Mouse (Mus musculus): ENCODE measurements around the gene Depdc7. TPM values are rescaled to one million over a fixed set of nuclear protein-coding genes. Genes with fewer than 3 reads are reported as not detected.

Gene Depdc7
- polyA plus RNA-seq, 1 experiment: 4.3 TPM

- TF ChIP-seq E2F4 (IDR thresholded peaks at IDR 0.05; ENCODE audit: insufficient read depth): peak; percentile 29
- no peak for TF ChIP-seq POLR2AphosphoS2 (IDR thresholded peaks at IDR 0.05; ENCODE audit: insufficient read length, low read depth)
- H3K27me3 ChIP-seq (ENCODE audit: control insufficient read depth, insufficient read depth, insufficient read length): no peaks in the 10 kb centered on the region
- no peaks in the 10 kb centered on the region for H3K36me3 ChIP-seq (ENCODE audit: control insufficient read depth, insufficient read depth)
- H3ac ChIP-seq (ENCODE audit: control insufficient read depth, insufficient read length): peak overlapping the region; percentile 61
- H3K4me3 ChIP-seq: peak overlapping the region; percentile 38
- peak overlapping the region; percentile 64 for H3K4me2 ChIP-seq (ENCODE audit: low read depth)
- H3K79me2 ChIP-seq (ENCODE audit: control insufficient read depth, insufficient read depth): no peaks in the 10 kb centered on the region
Measured at GRCm38 (mm10) chr2:104741896-104742740, 560 bp downstream of the Depdc7 start.

- Histone ChIP-seq H3K27me3 (ENCODE audit: control insufficient read depth, insufficient read depth, insufficient read length) (no peaks in the 10 kb centered on the region), H3K4me3 (peak overlapping the region; percentile 38), H3K79me2 (ENCODE audit: control insufficient read depth, insufficient read depth) (no peaks in the 10 kb centered on the region), H3K4me2 (ENCODE audit: low read depth) (peak overlapping the region; percentile 64), H3K36me3 (ENCODE audit: control insufficient read depth, insufficient read depth) (no peaks in the 10 kb centered on the region), H3ac (ENCODE audit: control insufficient read depth, insufficient read length) (no peak overlapping the region)
- TF ChIP-seq MYOD1 (IDR thresholded peaks at IDR 0.05; ENCODE audit: control insufficient read depth in 1 of 3, insufficient read length in 2 of 3, low read depth in 2 of 3) (no peak), POLR2A (IDR thresholded peaks at IDR 0.05; ENCODE audit: insufficient read length, low read depth) (no peak), MYOG (IDR thresholded peaks at IDR 0.05; ENCODE audit: control insufficient read depth in 1 of 3, insufficient read depth in 1 of 3, insufficient read length in 2 of 3, low read depth in 2 of 3) (no peak), TCF12 (IDR thresholded peaks at IDR 0.05; ENCODE audit: insufficient read depth, poor library complexity, severe bottlenecking) (no peak), E2F4 (IDR thresholded peaks at IDR 0.05; ENCODE audit: insufficient read depth) (no peak), CEBPB (IDR thresholded peaks at IDR 0.05; ENCODE audit: insufficient read depth, poor library complexity, severe bottlenecking) (no peak), POLR2AphosphoS2 (IDR thresholded peaks at IDR 0.05; ENCODE audit: insufficient read length, low read depth) (no peak), USF1 (IDR thresholded peaks at IDR 0.05; ENCODE audit: low read depth) (no peak), REST (IDR thresholded peaks at IDR 0.05; ENCODE audit: insufficient read depth, insufficient read length) (no peak), MAX (IDR thresholded peaks at IDR 0.05; ENCODE audit: low read depth) (no peak), TCF3 (IDR thresholded peaks at IDR 0.05; ENCODE audit: insufficient read length, low read depth) (no peak), SRF (IDR thresholded peaks at IDR 0.05; ENCODE audit: control insufficient read depth, insufficient read length, low read depth) (no peak)
Measured at GRCm38 (mm10) chr2:104741015-104741758, 1.5 kb downstream of the Depdc7 start.

- Histone ChIP-seq H3ac (ENCODE audit: control insufficient read depth, insufficient read length) (no peak overlapping the region), H3K36me3 (ENCODE audit: control insufficient read depth, insufficient read depth) (no peaks in the 10 kb centered on the region), H3K27me3 (ENCODE audit: control insufficient read depth, insufficient read depth, insufficient read length) (no peaks in the 10 kb centered on the region), H3K79me2 (ENCODE audit: control insufficient read depth, insufficient read depth) (no peaks in the 10 kb centered on the region), H3K4me3 (no peak overlapping the region), H3K4me2 (ENCODE audit: low read depth) (peak overlapping the region; percentile 64)
- TF ChIP-seq MYOG (IDR thresholded peaks at IDR 0.05; ENCODE audit: control insufficient read depth in 1 of 3, insufficient read depth in 1 of 3, insufficient read length in 2 of 3, low read depth in 2 of 3) (no peak), TCF3 (IDR thresholded peaks at IDR 0.05; ENCODE audit: insufficient read length, low read depth) (no peak), POLR2AphosphoS2 (IDR thresholded peaks at IDR 0.05; ENCODE audit: insufficient read length, low read depth) (no peak), TCF12 (IDR thresholded peaks at IDR 0.05; ENCODE audit: insufficient read depth, poor library complexity, severe bottlenecking) (no peak), USF1 (IDR thresholded peaks at IDR 0.05; ENCODE audit: low read depth) (no peak), REST (IDR thresholded peaks at IDR 0.05; ENCODE audit: insufficient read depth, insufficient read length) (no peak), MYOD1 (IDR thresholded peaks at IDR 0.05; ENCODE audit: control insufficient read depth in 1 of 3, insufficient read length in 2 of 3, low read depth in 2 of 3) (no peak), CEBPB (IDR thresholded peaks at IDR 0.05; ENCODE audit: insufficient read depth, poor library complexity, severe bottlenecking) (no peak), POLR2A (IDR thresholded peaks at IDR 0.05; ENCODE audit: insufficient read length, low read depth) (no peak)
Measured at GRCm38 (mm10) chr2:104740248-104740949, 2.3 kb downstream of the Depdc7 start.

- H3K27me3 ChIP-seq (ENCODE audit: control insufficient read depth, insufficient read depth, insufficient read length): no peaks in the 10 kb centered on the region
- TF ChIP-seq USF1 (IDR thresholded peaks at IDR 0.05; ENCODE audit: low read depth): no peak
- no peak for TF ChIP-seq POLR2AphosphoS2 (IDR thresholded peaks at IDR 0.05; ENCODE audit: insufficient read length, low read depth)
- TF ChIP-seq SRF (IDR thresholded peaks at IDR 0.05; ENCODE audit: control insufficient read depth, insufficient read length, low read depth): no peak
- TF ChIP-seq MAX (IDR thresholded peaks at IDR 0.05; ENCODE audit: low read depth): no peak
- TF ChIP-seq REST (IDR thresholded peaks at IDR 0.05; ENCODE audit: insufficient read depth, insufficient read length): no peak
- TF ChIP-seq MYOG (IDR thresholded peaks at IDR 0.05; ENCODE audit: control insufficient read depth in 1 of 3, insufficient read depth in 1 of 3, insufficient read length in 2 of 3, low read depth in 2 of 3): no peak
Measured at GRCm38 (mm10) chr2:104739691-104740090, 3.0 kb downstream of the Depdc7 start.

More at GRCm38 (mm10) chr2:104739691-104740090, 3.0 kb downstream of the Depdc7 start:
- H3K36me3 ChIP-seq (ENCODE audit: control insufficient read depth, insufficient read depth): no peaks in the 10 kb centered on the region
- no peak overlapping the region for H3ac ChIP-seq (ENCODE audit: control insufficient read depth, insufficient read length)
- no peaks in the 10 kb centered on the region for H3K79me2 ChIP-seq (ENCODE audit: control insufficient read depth, insufficient read depth)
- no peak overlapping the region for H3K4me2 ChIP-seq (ENCODE audit: low read depth)
- no peak overlapping the region for H3K4me3 ChIP-seq

All from myocyte (in vitro differentiated cells).